Mouse (Mus musculus): ENCODE results near the gene Taf8.

The Taf8 gene

GRCm38 (mm10) chr17:47501946-47502706 lies at the start of gene Taf8:
TSS of gene Taf8 (minus strand) at chr17:47502292.
- DNase-seq (ENCODE audit: low read depth) = peak; percentile 90

- DNase-seq (ENCODE audit: low read depth) = no peak
These were observed 49.0 kb upstream of the Taf8 start for GRCm38 (mm10) chr17:47551049-47551448.

GRCm38 (mm10) chr17:47545861-47546331 lies 43.8 kb upstream of the Taf8 start:
- no peak for DNase-seq (ENCODE audit: low read depth)

- no peak for DNase-seq (ENCODE audit: low read depth)
These were observed 43.1 kb upstream of the Taf8 start for GRCm38 (mm10) chr17:47545154-47545553.

- no peak for DNase-seq (ENCODE audit: low read depth)
These were observed 41.1 kb upstream of the Taf8 start for GRCm38 (mm10) chr17:47543051-47543650.

- no peak for DNase-seq (ENCODE audit: low read depth)
These were observed 40.0 kb upstream of the Taf8 start for GRCm38 (mm10) chr17:47542061-47542460.

- no peak for DNase-seq (ENCODE audit: low read depth)
These were observed 37.0 kb upstream of the Taf8 start for GRCm38 (mm10) chr17:47539128-47539527.

- DNase-seq (ENCODE audit: low read depth) = no peak
These were observed 36.0 kb upstream of the Taf8 start for GRCm38 (mm10) chr17:47538049-47538448.

- no peak for DNase-seq (ENCODE audit: low read depth)
These were observed 33.7 kb upstream of the Taf8 start for GRCm38 (mm10) chr17:47535812-47536236.

GRCm38 (mm10) chr17:47533691-47534090 lies 31.6 kb upstream of the Taf8 start:
- DNase-seq (ENCODE audit: low read depth) = no peak

GRCm38 (mm10) chr17:47532364-47532763 lies 30.3 kb upstream of the Taf8 start:
- no peak for DNase-seq (ENCODE audit: low read depth)

GRCm38 (mm10) chr17:47531387-47531818 lies 29.3 kb upstream of the Taf8 start:
- no peak for DNase-seq (ENCODE audit: low read depth)

- DNase-seq (ENCODE audit: low read depth) = no peak
These were observed 27.5 kb upstream of the Taf8 start for GRCm38 (mm10) chr17:47529595-47529994.

GRCm38 (mm10) chr17:47528919-47529318 lies 26.8 kb upstream of the Taf8 start:
- no peak for DNase-seq (ENCODE audit: low read depth)

- no peak for DNase-seq (ENCODE audit: low read depth)
These were observed 25.6 kb upstream of the Taf8 start for GRCm38 (mm10) chr17:47527581-47528300.

- DNase-seq (ENCODE audit: low read depth) = no peak
These were observed 24.9 kb upstream of the Taf8 start for GRCm38 (mm10) chr17:47526856-47527520.

GRCm38 (mm10) chr17:47524991-47525390 lies 22.9 kb upstream of the Taf8 start:
- DNase-seq (ENCODE audit: low read depth) = no peak

GRCm38 (mm10) chr17:47524055-47524454 lies 22.0 kb upstream of the Taf8 start:
- DNase-seq (ENCODE audit: low read depth) = no peak

GRCm38 (mm10) chr17:47523211-47523682 lies 21.2 kb upstream of the Taf8 start:
- no peak for DNase-seq (ENCODE audit: low read depth)

GRCm38 (mm10) chr17:47522536-47522935 lies 20.4 kb upstream of the Taf8 start:
- DNase-seq (ENCODE audit: low read depth) = no peak

GRCm38 (mm10) chr17:47521551-47522258 lies 19.6 kb upstream of the Taf8 start:
- no peak for DNase-seq (ENCODE audit: low read depth)

All from fibroblast of lung, adult 2 months (primary cell).